Mouse (Mus musculus): Measurements from ENCODE around the gene Cadm2.

The Cadm2 gene

DNA sequence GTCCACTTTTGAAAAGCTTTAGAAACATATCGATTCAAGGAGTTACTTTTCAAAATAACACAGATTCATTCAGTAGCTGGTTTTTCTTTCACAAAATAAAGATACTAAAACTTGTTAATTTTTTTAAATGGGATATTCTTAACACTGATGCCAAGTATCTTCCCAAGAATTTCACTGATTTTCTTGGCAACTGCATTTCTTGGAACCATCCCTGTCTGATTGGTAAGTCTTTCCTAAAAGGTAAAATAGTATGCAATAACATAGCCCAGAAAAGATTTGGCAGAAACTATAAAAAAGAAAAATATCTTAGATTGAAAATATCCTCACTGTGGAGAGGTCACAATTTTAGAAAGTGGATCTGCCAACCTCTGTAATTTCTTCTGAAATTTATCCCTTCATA is 95.8 kb downstream of the Cadm2 start:
- in situ Hi-C loops (cut with MboI; ENCODE audit: low pct_unique_long_range_greater_than_20kb in 1 of 2, low sequenced_read_pairs in 2 of 2, unreplicated experiment in 1 of 2), result no loop called here

DNA sequence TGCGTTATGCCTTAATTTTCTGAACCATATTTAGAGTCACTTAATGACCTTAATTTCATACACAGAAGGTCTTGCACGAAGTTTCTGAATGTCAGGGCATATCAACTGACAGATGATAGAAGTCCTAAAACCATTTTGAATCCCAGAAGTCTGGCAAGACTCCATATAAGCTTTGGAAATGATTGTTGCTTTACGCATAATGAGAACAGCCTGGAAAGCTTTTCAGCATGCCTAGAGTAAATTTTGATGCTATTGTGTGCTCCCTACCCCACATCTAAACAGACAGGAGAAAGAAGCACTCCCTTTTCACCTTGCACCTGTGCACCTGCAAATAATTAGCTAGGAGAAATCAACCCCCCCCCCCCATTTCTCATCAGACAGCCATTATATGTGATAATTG is 102.4 kb downstream of the Cadm2 start:
- in situ Hi-C loops (cut with MboI; ENCODE audit: low pct_unique_long_range_greater_than_20kb in 1 of 2, low sequenced_read_pairs in 2 of 2, unreplicated experiment in 1 of 2), result no loop called here

DNA sequence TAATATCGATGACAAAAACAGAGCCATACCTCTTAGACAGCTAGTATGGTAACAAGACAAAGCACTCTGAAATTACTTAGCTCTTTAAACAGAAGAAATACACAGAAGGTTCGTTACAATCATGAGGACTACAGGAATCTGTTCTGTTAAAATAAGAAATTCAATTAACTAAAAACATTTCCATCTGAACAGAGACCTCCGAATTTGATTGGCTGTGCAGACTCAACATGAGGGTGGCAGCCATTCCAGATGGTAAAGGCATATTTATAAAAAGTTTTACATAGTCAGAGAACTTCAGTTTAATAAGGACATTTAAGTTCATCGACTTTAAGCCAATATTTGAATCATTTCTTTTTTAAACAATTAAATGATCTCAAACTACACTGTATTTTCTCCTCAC is 105.2 kb downstream of the Cadm2 start:
- in situ Hi-C loops (cut with MboI; ENCODE audit: low pct_unique_long_range_greater_than_20kb in 1 of 2, low sequenced_read_pairs in 2 of 2, unreplicated experiment in 1 of 2), result no loop called here

DNA sequence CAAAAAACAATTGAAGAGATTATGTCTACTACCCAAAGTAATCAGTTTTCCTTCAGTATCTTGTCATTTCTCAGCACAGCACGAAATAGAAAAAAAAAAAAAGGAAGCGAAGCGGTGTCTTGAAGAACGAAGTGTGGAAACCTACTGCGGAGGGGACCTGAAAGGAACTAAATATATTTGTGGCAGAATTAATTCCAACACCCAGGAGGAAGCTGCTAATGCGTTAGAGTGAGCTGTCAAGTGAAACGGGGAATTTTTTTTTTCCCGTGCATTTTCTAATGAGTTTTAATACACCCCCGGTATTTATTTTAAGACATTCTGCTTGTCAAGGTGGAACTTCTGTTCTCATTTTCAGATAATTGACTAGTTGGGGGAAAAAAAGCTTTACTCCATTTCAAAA is 111.6 kb downstream of the Cadm2 start:
- in situ Hi-C loops (cut with MboI; ENCODE audit: low pct_unique_long_range_greater_than_20kb in 1 of 2, low sequenced_read_pairs in 2 of 2, unreplicated experiment in 1 of 2), result no loop called here

DNA sequence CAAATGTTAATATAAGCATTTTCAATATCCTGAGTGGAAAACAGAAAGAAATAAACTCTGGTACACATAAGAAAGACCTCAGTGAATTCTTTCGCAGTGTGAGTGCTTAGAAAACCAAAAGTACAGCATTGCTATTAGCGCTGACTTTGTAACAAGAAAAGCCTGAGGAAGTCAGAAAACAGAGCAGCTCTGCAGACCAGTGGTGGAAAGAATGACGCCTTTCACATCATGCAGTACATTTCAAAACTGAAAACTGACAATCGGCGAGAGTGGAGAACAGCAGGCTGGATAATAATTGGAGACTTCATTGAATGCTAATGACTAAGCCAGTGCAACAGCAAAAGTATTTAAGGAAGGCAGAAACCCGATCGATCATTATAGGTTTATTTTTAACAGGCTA is 138.2 kb downstream of the Cadm2 start:
- in situ Hi-C loops (cut with MboI; ENCODE audit: low pct_unique_long_range_greater_than_20kb in 1 of 2, low sequenced_read_pairs in 2 of 2, unreplicated experiment in 1 of 2), result no loop called here

DNA sequence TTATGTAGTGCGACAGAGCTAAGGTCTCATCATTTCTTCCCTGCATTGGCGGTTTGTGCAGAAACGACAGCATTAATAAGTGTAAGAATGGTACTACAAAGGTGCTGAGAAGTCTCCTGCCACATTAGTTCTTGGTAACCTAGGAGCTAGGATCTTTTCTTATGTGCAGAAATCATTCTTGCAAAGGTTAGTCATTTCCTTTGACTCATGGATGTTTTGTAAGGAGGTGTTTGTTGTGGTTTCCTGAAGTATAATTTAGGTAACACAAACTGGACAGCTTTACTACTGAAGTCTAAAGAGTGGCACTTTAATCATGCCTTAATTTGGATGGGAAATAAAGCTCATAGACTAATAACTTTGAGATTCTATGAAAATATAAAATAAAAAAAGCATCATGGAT is 153.7 kb downstream of the Cadm2 start:
- in situ Hi-C loops (cut with MboI; ENCODE audit: low pct_unique_long_range_greater_than_20kb in 1 of 2, low sequenced_read_pairs in 2 of 2, unreplicated experiment in 1 of 2), result no loop called here

DNA sequence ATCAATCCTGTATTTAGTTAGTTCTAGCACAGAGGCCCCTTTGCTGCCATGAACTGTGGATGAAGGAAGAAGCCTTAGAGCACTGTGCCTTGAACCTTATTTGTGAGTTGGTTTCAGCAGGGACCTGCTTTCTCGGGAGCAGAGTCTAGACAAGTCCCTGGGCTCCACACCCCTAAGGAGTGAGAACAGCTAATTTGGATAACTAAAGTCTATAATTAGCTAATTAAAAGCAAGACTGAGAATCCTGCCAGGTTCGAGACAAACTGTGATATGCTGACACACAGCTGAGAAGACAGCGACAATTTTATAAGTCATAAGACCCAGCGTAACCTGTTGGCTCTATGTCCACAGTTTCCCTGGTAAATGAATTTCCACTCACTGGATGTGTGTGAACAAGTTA is 184.4 kb downstream of the Cadm2 start:
- in situ Hi-C loops (cut with MboI; ENCODE audit: low pct_unique_long_range_greater_than_20kb in 1 of 2, low sequenced_read_pairs in 2 of 2, unreplicated experiment in 1 of 2), result no loop called here

DNA sequence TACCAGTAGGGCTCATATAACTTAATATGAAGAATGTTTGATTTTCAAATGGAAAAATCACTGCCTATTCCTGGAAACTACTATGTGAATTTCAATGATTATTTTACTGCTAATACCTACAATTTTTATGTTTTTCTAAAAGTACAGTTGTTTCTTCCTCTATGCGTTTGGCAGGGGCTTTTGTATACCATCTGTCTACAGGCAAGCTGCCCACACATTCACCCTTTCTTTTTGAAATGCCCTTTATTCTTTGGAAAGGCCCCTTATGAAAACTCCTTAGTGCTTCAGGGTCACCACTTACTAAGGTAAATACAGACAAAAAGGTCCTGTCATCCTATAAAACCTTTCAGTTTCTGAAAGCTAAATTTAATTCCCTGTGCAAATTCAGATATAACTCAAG is 195.3 kb downstream of the Cadm2 start:
- in situ Hi-C loops (cut with MboI; ENCODE audit: low pct_unique_long_range_greater_than_20kb in 1 of 2, low sequenced_read_pairs in 2 of 2, unreplicated experiment in 1 of 2), result no loop called here

DNA sequence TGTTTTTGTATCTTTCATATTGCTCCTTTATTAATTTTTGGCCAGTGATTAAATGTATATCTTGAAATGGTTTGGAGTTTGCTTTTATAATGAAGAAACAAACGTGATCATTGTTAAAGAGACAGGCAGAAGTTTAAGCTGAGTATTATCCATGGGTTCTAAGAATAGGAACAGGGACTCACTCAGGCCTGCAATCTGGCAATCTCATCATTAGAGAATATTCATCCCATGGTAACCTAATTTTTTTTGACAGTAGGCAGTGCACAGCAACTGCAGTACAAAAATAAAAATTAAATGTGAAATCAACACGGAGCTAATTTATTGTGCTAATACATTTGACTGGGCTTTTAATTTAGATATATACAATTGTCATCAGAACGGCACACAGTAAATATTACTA is 209.8 kb downstream of the Cadm2 start:
- in situ Hi-C loops (cut with MboI; ENCODE audit: low pct_unique_long_range_greater_than_20kb in 1 of 2, low sequenced_read_pairs in 2 of 2, unreplicated experiment in 1 of 2), result no loop called here

DNA sequence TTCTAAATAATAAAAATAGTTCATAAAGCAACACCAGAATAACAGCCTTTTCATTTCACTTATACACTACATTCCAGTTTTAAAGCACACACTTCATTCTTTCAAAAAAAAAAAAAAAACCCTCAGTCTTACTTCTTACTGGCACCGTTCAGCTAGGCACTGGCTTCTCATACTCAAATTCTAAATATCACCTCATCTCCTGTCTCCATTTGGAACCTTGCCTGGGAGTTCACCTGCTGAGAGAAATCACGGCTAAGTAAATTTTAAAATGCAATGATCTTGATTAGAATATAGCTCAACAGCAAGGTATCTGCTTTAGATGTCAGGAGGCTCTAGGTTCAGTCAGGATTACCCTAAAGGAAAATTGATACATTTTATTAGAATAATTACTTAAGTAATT is 210.2 kb downstream of the Cadm2 start:
- in situ Hi-C loops (cut with MboI; ENCODE audit: low pct_unique_long_range_greater_than_20kb in 1 of 2, low sequenced_read_pairs in 2 of 2, unreplicated experiment in 1 of 2), result no loop called here

DNA sequence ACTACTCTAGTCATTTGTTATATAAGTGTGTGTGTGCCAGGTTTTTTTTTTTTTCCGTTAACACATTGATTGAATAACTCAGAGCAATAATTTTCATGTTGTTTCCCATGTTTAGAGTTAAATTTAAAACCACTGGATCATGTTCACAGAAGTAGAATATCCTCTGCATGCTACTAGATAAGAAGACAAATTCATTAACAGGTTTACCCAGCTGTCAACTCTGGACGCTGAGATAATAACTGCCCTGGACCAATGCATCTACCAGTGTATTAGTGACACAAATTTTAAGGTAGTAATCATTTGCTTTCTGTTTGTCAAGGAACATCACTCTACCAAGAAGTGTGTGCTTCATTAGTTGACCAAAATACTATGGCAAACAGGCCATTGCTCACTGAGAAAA is 253.0 kb downstream of the Cadm2 start:
- in situ Hi-C loops (cut with MboI; ENCODE audit: low pct_unique_long_range_greater_than_20kb in 1 of 2, low sequenced_read_pairs in 2 of 2, unreplicated experiment in 1 of 2), result no loop called here

DNA sequence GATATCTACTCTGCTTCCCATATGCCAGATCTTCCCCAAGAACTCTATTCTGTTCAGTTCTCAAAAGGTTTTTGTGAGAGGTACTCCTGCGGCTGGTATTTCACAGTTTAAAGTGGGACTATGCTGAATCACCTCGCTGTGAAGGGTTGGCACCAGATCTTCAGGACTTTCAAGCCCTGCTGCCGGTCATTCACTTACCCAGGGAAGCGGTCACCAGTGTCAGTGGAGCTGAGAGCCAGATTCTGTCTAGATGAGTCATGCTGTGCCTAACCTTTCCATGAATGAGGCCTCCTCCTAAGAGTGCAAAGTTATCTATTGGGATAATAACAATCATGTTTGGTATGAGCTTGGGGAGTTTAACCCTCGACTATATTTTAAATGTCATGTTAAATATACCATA is 272.7 kb downstream of the Cadm2 start:
- in situ Hi-C loops (cut with MboI; ENCODE audit: low pct_unique_long_range_greater_than_20kb in 1 of 2, low sequenced_read_pairs in 2 of 2, unreplicated experiment in 1 of 2), result no loop called here

DNA sequence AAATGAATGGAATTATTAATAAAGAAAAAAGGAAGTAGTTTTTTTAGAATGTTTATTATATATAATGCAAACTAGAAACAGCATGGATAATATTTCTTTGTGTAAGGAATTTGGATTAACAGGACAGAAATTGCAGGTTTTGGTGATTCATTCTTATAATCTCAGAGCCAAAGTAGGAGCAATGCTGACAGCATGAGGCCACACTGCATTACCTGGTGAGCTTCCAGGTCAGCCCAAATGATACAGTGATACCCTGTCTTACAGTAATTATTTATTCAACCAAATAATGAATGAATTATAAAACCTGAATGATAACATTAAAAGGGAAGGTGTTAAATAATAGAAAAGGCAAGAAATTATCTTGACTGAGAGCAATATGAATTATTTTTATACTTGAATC is 273.1 kb downstream of the Cadm2 start:
- in situ Hi-C loops (cut with MboI; ENCODE audit: low pct_unique_long_range_greater_than_20kb in 1 of 2, low sequenced_read_pairs in 2 of 2, unreplicated experiment in 1 of 2), result no loop called here

DNA sequence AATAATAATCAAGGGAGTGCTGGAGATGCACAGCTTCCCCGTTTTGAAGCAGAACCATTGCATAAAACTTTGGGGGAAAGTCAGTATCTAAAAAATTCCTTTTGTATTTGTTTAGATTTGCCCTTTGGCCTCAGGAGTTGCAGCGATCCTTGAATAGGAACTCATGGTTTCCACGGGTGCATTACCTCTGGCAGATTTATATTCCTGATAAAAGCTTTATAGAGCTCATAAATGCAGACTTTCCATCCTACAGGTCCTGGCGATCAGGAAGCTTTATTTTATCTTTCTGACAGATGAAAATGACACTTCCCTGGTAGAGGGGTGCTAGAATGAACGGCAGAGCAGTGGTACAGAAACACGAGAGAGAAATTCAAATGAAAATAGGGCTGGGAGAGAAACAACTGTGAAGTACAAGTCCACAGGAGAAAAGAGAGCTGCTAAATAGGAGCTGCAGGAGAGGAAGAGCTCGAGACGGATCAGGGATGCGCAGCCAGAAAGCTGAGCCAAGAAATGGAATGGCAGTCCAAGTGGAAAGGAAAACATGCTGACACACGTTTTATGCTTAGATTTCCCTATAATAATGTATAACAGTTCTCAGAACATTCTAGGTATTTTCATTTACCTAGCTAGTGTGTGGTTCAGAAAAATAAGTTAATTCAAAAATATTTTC is 274.0 kb downstream of the Cadm2 start:
- in situ Hi-C loops (cut with MboI; ENCODE audit: low pct_unique_long_range_greater_than_20kb in 1 of 2, low sequenced_read_pairs in 2 of 2, unreplicated experiment in 1 of 2), result no loop called here

DNA sequence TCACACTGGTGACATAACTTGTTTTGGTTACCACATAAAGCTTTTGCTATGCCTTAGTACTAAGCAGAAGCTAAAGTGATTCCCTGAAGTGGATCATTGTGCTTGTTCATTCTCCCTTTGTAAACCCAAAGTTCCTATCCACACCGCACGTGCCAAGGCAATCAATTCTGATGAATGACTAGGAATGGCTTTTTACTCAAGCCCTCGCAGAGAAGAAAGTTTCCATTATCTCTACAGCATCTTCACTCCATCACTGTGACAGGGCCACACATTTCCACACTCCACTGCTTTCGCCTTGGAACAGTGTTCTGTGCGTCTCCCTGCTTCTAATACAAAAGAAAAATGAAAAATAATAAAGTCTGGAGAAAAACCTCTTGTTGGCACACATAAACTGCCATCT is 276.5 kb downstream of the Cadm2 start:
- in situ Hi-C loops (cut with MboI; ENCODE audit: low pct_unique_long_range_greater_than_20kb in 1 of 2, low sequenced_read_pairs in 2 of 2, unreplicated experiment in 1 of 2), result no loop called here

DNA sequence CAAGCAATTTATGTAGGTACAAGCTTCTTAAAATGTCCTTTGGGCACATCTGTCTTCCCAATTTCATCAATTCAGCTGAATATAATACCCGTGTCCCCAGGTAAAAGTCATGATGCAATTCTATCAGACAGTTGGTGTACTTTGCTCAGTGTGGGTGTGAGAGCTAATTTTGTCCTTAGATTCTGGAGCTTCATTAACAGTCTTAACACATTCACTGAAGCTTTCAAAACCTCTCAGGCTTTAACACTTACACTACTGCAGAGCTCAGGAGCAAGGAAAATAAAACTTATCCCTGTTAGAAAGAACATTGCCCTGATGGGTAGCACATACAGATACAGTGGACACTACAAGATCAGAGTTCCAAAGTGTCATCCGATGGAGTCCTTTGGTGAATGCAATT is 309.7 kb downstream of the Cadm2 start:
- in situ Hi-C loops (cut with MboI; ENCODE audit: low pct_unique_long_range_greater_than_20kb in 1 of 2, low sequenced_read_pairs in 2 of 2, unreplicated experiment in 1 of 2), result no loop called here

DNA sequence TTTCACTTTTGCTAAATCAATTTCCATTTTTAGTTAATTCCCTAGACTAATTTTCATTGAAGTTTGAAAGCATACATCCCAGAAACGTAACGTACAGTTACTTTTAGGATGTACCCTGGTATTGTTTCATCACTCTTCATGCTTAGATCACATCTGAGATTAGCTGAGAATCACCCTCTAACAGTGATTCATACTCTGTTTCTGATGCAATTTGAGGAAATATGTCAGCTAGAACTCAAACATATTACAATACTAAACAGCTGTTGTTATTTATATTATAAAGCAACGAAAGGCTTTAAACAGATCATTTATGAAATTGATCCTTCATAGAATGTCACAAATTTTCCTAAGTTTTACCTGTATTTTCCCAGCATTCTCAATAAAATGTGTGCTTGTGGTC is 336.0 kb downstream of the Cadm2 start:
- in situ Hi-C loops (cut with MboI; ENCODE audit: low pct_unique_long_range_greater_than_20kb in 1 of 2, low sequenced_read_pairs in 2 of 2, unreplicated experiment in 1 of 2), result no loop called here

DNA sequence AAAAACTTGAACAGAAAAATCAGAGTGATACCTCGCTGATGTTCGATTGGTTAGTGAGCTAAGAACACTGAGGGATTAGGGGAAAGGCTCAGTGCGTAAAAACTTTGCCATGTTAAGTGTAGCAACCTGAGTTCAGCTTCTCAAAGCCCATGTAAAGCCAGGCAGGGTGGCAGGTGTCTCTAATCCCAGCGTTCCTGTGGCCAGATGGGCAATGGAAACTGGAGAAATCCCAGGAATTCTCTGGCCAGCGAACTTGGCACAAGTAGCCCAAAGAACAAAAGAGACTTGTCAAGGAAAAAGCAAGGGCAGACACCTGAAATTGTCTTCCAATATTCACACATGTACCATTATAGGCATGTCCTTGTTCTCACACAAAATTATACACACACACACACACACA is 377.1 kb downstream of the Cadm2 start:
- in situ Hi-C loops (cut with MboI; ENCODE audit: low pct_unique_long_range_greater_than_20kb in 1 of 2, low sequenced_read_pairs in 2 of 2, unreplicated experiment in 1 of 2), result no loop called here

DNA sequence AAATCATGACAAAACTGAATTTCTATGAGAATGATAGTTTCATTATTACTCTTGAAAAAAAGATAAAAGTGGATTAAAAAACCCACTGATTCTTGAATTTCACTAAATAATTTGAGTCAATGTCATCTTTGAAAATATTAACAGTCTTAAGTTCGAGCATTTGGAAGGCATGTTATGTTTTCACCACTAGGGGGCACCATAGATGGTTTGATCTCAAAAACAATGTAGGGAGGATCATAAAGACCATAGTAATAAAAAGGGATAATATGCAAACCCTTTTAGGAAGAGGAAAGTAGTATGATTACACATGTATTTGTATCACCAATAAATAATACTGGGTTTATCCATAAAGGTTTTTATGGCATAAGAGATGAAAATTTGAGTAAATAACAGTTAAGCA is 385.8 kb downstream of the Cadm2 start:
- in situ Hi-C loops (cut with MboI; ENCODE audit: low pct_unique_long_range_greater_than_20kb in 1 of 2, low sequenced_read_pairs in 2 of 2, unreplicated experiment in 1 of 2), result no loop called here

DNA sequence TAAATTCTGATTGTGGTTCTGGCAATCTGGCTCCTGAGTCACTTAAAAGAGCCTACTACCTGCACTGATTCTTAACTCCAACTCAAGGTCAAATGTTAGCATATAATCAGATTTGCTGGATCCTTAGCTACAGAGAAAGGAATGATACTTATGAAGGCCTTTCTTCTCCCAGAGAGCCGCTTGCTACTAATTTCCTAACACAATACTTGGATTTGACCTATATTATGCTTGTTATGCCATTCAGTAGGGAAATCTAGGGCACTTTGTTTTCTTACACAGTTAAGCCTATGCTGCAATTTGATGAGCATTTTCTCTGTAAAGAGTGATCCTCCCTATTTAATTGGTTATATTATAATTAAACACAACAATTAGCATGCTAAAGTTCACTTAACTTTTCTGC is 394.0 kb downstream of the Cadm2 start:
- in situ Hi-C loops (cut with MboI; ENCODE audit: low pct_unique_long_range_greater_than_20kb in 1 of 2, low sequenced_read_pairs in 2 of 2, unreplicated experiment in 1 of 2), result no loop called here

DNA sequence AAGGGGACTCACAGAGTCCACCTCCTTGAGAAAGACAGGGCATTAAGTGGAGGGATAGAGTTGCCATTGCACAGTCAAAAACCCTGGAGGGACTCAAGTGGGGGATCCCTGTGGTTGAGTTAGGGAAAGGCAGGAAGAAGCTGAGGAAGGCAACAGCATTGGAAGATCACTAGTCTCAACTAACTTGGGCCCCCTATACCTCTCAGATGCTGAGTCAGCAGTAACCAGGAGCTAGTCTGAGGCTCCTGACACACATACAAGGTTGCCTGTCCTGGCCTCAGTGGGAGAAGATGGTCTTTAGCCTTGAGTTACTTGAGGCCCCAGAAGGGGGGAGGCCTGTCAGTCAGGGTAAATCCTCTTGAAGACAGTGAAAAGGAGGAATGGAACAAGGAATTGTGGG is 417.4 kb downstream of the Cadm2 start:
- in situ Hi-C loops (cut with MboI; ENCODE audit: low pct_unique_long_range_greater_than_20kb in 1 of 2, low sequenced_read_pairs in 2 of 2, unreplicated experiment in 1 of 2), result no loop called here
